Mouse (Mus musculus) midbrain, embryonic 12.5 days (tissue): Measurements from ENCODE around the gene Ociad2. TPM values are rescaled to one million over a fixed set of nuclear protein-coding genes. Genes with fewer than 3 reads are reported as not detected.

Experiments
- ATAC-seq: fragments of 200-750 bp; cut with Nextera tagmentation; 2 replicates; pipeline ENCODE4 v1.8.0; 2017; ENCODE audit warnings: low read depth, moderate TSS enrichment, moderate library complexity; ENCODE audit not compliant: low FRiP score
- H3K27ac ChIP-seq: fragments of 300-500 bp; sonication (generic); replicated peaks from 2 replicates; pipeline ENCODE4 v1.5.1; 2016; ENCODE audit warnings: mild to moderate bottlenecking
- H3K27me3 ChIP-seq: fragments of 300-500 bp; sonication (generic); 2 replicates; pipeline ENCODE4 v1.6.1; 2016; ENCODE audit warnings: mild to moderate bottlenecking
- H3K36me3 ChIP-seq: fragments of 300-500 bp; sonication (generic); 2 replicates; pipeline ENCODE4 v1.6.1; 2016
- H3K4me1 ChIP-seq: fragments of 300-500 bp; sonication (generic); 2 replicates; pipeline ENCODE4 v1.6.1; 2016
- H3K4me2 ChIP-seq: fragments of 300-500 bp; sonication (generic); replicated peaks from 2 replicates; pipeline ENCODE4 v1.6.1; 2016; ENCODE audit warnings: mild to moderate bottlenecking, moderate library complexity
- H3K4me3 ChIP-seq: fragments of 300-500 bp; sonication (generic); 2 replicates; pipeline ENCODE4 v1.5.1; 2016; ENCODE audit warnings: mild to moderate bottlenecking
- H3K9ac ChIP-seq: fragments of 300-500 bp; sonication (generic); replicated peaks from 2 replicates; pipeline ENCODE4 v1.6.1; 2016; ENCODE audit warnings: mild to moderate bottlenecking, moderate library complexity
- H3K9me3 ChIP-seq: fragments of 300-500 bp; sonication (generic); 2 replicates; pipeline ENCODE4 v1.6.1; 2016; ENCODE audit warnings: mild to moderate bottlenecking
- WGBS: fragments of 180-500 bp; shearing (Covaris S2); methylation state at CpG from one replicate; pipeline ENCODE4 v1.1.7; 2016; 5-methylcytosine and 5-hydroxymethylcytosine counted together
- polyA plus RNA-seq: library from polyadenylated mRNA; unstranded; fragments of >200 nt; fragmentation: Nextera tagmentation; extraction: Ambion mirVana; gene quantifications from 2 replicates; pipeline ENCODE4 v1.2.1, GENCODE M21; 2016

The Ociad2 gene
- polyA plus RNA-seq, 1 experiment from 2014 or later = 16.5 TPM

DNA sequence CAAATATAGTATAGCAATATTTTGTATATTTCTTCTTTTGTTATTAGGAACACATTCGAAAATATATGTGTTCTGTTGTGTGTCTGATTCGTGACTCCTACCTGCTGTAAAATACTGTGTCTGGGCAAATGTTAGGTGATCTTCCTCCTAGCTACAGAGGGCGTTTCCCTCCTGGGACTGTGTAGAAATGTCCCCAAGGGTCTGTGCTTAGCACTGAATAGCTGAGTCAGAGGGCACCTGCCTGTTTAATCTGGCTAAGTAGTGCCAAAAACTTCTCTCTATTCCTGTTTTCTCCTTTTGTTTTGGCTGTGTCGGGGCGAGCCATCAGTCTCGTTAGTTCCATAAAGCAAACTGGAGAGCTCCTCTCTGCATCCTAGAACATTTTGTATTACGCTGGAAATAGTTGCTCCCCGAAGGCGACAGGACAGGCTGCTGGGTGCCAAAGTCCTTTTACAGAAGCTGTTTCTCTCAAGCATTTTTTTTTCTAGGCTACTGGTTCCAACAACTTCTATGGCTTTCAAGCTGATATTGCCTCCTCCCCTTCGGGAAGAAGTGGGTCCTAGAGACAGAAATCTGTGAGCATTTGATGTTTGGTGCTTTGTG, 28.1 kb upstream of the Ociad2 start:
- WGBS = 76% methylated on average over 10 of the region's 10 CpGs
- ATAC-seq = no peak

DNA sequence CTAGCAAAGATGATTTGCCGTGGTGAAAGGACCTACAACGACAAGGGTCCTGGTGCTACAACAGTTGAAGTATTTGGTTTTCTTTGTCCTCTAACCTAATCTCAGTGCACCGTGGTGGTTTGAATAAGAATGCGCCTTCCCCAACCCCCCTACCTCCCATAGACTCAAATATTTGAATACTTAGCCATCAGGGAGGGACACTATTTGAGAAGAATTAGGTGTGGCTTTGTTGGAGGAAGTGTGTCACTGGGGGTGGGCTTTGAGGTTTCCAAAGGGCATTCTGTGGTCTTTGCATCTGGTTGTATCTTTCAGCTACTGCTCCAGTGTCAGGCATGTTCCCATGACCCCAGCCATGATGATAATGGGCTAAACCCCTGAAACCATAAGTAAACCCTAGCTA, 27.1 kb upstream of the Ociad2 start:
- ATAC-seq = no peak
- no peaks in the 10 kb centered on the region for H3K4me1 ChIP-seq
- H3K4me3 ChIP-seq = no peak overlapping the region
- H3K4me2 ChIP-seq = no peak overlapping the region
- no peak overlapping the region for H3K27ac ChIP-seq
- H3K36me3 ChIP-seq = no peaks in the 10 kb centered on the region
- H3K9ac ChIP-seq = no peak overlapping the region
- 65% methylated on average over 4 of the region's 4 CpGs for WGBS
- H3K27me3 ChIP-seq = peaks cover 13% of the 10 kb centered on the region
- no peaks in the 10 kb centered on the region for H3K9me3 ChIP-seq

More for the DNA sequence above, 28.1 kb upstream of the Ociad2 start:
- Histone ChIP-seq H3K4me1 (no peaks in the 10 kb centered on the region), H3K27me3 (peaks cover 19% of the 10 kb centered on the region), H3K9me3 (no peaks in the 10 kb centered on the region), H3K9ac (no peak overlapping the region), H3K36me3 (no peaks in the 10 kb centered on the region), H3K27ac (no peak overlapping the region), H3K4me2 (no peak overlapping the region), H3K4me3 (no peak overlapping the region)

DNA sequence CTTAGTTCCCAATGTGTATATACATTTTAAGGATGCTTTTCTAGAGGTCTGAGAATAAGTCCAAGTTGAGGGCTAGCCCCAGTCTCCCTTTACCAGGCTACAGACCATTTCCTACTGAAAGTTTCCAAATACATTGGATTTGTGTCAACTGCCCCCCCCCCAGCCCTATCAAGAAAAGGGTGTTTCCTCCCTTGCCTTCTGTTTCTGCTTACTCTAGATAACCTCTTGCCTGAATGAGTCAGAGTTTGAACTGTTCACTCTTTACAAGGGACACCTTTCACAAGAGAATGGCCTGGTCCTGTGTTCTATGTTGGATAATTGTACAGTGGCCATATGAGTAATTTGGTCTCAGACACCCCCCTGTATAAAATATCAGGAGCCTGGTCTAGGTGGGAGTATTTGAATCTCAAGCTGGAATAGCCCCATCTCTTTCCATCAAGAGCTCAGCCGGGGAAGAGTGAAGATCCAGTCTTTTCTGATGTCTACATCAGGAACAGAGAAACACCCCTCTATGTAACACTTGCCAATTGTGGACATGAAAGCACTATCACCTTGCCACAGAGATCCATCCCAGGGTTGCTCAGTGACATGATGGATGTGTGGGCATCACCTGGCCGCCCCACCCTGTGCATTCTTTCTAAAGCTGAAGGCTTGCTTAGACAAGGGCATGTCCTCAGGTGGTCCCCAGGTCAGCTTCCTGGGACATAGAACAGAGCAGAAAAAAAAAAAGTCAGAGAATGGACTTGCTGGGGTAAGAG, 23.5 kb upstream of the Ociad2 start:
- 93% methylated on average over 2 of the region's 2 CpGs for WGBS

DNA sequence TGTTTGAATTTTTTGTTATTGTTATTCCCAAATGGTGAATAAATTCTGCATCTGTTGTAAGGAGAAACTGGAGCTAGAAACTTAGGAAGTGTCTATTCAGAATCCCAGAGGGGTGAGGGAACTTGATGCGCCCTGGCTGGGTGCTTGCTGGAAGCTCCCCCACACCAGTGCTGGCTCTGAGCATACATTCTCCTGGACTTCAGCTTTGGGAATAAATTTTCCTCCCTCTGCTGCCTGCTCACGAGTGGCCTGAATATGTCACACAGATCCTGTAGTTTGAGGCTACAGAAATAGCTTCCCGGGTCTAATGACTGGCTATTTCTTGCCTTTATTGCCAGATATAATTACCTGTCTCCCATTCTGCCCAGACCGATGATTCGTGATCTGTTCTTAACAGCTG, 22.0 kb upstream of the Ociad2 start:
- Histone ChIP-seq H3K9me3 (no peaks in the 10 kb centered on the region), H3K4me2 (no peak overlapping the region), H3K36me3 (no peaks in the 10 kb centered on the region), H3K4me1 (no peaks in the 10 kb centered on the region; the same call in 1 of the 2 replicates), H3K27me3 (0 out of 2 replicates have a peak, but pooled peaks cover 5% of the 10 kb centered on the region), H3K4me3 (no peak overlapping the region), H3K27ac (no peak overlapping the region), H3K9ac (no peak overlapping the region)
- no peak for ATAC-seq
- WGBS = 86% methylated on average over 5 of the region's 5 CpGs

More for the DNA sequence above, 23.5 kb upstream of the Ociad2 start:
- 0 out of 2 replicates have a peak, but pooled peaks cover 7% of the 10 kb centered on the region for H3K27me3 ChIP-seq
- H3K27ac ChIP-seq = no peak overlapping the region
- H3K9ac ChIP-seq = no peak overlapping the region
- H3K4me1 ChIP-seq = no peaks in the 10 kb centered on the region; the same call in 1 of the 2 replicates
- no peak overlapping the region for H3K4me3 ChIP-seq
- H3K9me3 ChIP-seq = no peaks in the 10 kb centered on the region
- H3K4me2 ChIP-seq = no peak overlapping the region
- ATAC-seq = no peak
- H3K36me3 ChIP-seq = no peaks in the 10 kb centered on the region

DNA sequence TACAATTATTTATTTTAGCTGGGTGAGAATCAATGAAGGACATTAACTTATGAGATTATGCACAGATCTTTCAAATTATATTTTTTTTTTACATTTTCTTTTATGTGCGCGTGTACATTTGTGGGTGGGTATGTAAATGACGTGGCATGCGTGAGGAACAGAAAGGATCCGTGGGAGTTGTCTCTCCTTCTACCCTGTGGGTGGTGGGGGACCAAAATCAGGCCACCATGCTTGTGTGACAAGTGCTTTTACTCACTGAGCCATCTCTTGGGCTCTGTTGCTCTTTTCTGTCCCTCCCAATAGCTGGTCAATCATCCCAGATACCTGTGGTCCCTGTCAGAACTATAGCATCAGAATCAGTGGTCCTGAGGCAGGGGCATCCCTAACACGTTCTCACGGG, 21.5 kb upstream of the Ociad2 start:
- no peak overlapping the region for H3K9ac ChIP-seq
- no peaks in the 10 kb centered on the region; the same call in 1 of the 2 replicates for H3K4me1 ChIP-seq
- WGBS = 85% methylated on average over 7 of the region's 7 CpGs
- H3K4me2 ChIP-seq = no peak overlapping the region
- H3K4me3 ChIP-seq = no peak overlapping the region
- H3K36me3 ChIP-seq = no peaks in the 10 kb centered on the region
- no peak overlapping the region for H3K27ac ChIP-seq
- ATAC-seq = no peak
- 0 out of 2 replicates have a peak, but pooled peaks cover 5% of the 10 kb centered on the region for H3K27me3 ChIP-seq
- H3K9me3 ChIP-seq = no peaks in the 10 kb centered on the region

DNA sequence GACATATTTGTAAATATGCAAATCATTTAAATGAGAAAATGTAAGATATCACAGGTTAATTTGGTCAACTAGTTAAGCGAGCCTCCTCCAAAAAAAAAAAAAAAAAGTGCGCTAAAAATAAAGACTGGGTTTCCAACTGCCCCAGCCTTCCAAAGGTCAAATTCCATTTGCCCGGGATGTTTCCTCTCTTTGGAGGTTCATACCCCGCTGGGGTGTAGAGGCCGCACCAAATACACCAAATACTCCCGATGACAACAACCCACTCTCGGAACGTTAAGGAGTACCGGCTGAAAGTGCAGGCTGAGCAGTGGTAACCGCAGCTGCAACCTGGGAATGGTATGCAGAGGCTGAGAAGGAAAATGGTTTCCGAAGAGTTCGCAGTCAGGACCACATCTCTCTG, 19.4 kb upstream of the Ociad2 start:
- Histone ChIP-seq H3K27ac (no peak overlapping the region), H3K36me3 (no peaks in the 10 kb centered on the region), H3K9me3 (no peaks in the 10 kb centered on the region), H3K4me3 (no peak overlapping the region), H3K4me1 (no peaks in the 10 kb centered on the region; the same call in 1 of the 2 replicates), H3K27me3 (0 out of 2 replicates have a peak, but pooled peaks cover 5% of the 10 kb centered on the region), H3K4me2 (peak overlapping the region; percentile 25; the same call in 1 of the 2 replicates), H3K9ac (no peak overlapping the region)
- WGBS = 31% methylated on average over 12 of the region's 12 CpGs
- ATAC-seq = no peak

DNA sequence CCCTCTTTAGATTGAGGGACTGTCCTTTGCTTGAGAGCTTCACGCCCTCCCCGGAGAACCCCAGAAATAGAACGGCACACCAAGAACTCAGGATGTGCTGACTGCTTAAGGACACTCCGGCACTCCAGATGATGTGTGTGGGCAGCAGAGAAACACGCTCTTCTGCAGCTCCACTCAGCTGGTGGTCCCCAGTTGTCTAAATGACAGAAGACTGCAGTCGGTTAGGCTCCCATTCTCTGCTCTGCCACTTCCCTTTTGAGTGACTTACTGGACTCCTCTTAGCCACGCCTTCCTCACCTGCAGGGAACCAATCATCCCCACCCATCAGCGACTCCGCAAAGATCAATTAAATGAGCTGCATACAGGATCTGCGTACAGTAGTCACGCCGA, 18.9 kb upstream of the Ociad2 start:
- ATAC-seq = no peak
- 0 out of 2 replicates have a peak, but pooled peaks cover 5% of the 10 kb centered on the region for H3K27me3 ChIP-seq

DNA sequence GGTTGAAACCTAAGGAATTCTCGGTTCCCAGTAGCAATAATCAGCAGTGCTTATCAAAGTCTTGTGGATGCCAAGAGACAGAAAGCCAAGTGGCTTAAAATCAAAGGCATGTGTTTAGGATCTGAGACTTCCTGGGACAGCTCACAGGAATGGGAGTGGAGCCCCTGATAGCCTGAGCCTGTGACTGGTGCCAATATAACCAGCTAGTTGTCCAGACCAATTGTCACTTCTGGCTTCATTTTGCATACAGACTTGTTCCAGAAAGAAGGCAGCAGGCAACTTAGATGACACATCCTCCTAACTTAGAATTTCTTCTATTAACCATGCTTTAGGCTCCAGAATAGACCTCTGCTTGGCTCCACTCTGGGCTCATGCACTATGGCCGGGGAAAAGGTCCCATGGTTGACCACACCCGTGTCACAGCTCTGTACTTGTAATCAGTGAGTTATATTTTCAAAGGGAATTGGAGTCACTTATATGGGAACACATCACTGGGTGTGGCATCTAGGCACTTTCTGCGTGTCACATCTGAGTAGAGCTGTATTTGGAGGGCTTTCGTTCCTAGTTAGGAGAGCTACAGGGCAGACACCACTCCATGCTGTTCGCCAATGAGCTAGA, 18.4 kb upstream of the Ociad2 start:
- whole genome bisulfite sequencing = 84% methylated on average over 6 of the region's 6 CpGs
- no peak overlapping the region for H3K4me2 ChIP-seq
- no peaks in the 10 kb centered on the region for H3K36me3 ChIP-seq
- H3K27ac ChIP-seq = no peak overlapping the region
- no peak overlapping the region for H3K9ac ChIP-seq
- peaks cover 4% of the 10 kb centered on the region for H3K4me1 ChIP-seq
- H3K4me3 ChIP-seq = no peak overlapping the region
- no peaks in the 10 kb centered on the region for H3K9me3 ChIP-seq
- 0 out of 2 replicates have a peak, but pooled peaks cover 5% of the 10 kb centered on the region for H3K27me3 ChIP-seq
- no peak for ATAC-seq

More for the DNA sequence above, 18.9 kb upstream of the Ociad2 start:
- Histone ChIP-seq H3K4me2 (peak overlapping the region; percentile 25; the same call in 1 of the 2 replicates), H3K9ac (no peak overlapping the region), H3K36me3 (no peaks in the 10 kb centered on the region), H3K27ac (no peak overlapping the region), H3K4me1 (no peaks in the 10 kb centered on the region; the same call in 1 of the 2 replicates), H3K9me3 (no peaks in the 10 kb centered on the region), H3K4me3 (no peak overlapping the region)
- 39% methylated on average over 12 of the region's 12 CpGs for WGBS

DNA sequence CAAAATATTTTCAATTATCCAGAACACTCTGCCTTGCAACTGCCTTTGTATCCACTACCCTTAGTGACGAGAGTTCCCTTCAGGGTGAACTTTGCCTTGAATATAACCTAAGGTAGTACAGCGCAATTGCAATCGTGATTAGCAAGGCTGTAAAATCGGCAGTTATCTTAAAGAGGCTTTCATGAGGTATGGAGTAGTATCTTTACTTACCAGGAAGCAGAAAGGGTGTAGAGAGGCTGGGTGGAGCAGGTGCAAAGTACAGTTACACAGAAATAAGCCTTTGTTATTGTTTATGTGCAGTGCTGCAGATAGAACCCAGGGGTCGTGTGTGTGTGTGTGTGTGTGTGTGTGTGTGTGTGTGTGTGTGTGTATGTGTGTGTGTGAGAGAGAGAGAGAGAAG, 14.6 kb upstream of the Ociad2 start:
- no peaks in the 10 kb centered on the region for H3K9me3 ChIP-seq
- H3K4me3 ChIP-seq = no peak overlapping the region
- H3K4me1 ChIP-seq = peaks cover 8% of the 10 kb centered on the region
- H3K36me3 ChIP-seq = no peaks in the 10 kb centered on the region
- H3K4me2 ChIP-seq = no peak overlapping the region
- H3K9ac ChIP-seq = no peak overlapping the region
- 0 out of 2 replicates have a peak, but pooled peaks cover 5% of the 10 kb centered on the region for H3K27me3 ChIP-seq
- 83% methylated on average over 5 of the region's 5 CpGs for WGBS
- no peak for ATAC-seq
- H3K27ac ChIP-seq = no peak overlapping the region

DNA sequence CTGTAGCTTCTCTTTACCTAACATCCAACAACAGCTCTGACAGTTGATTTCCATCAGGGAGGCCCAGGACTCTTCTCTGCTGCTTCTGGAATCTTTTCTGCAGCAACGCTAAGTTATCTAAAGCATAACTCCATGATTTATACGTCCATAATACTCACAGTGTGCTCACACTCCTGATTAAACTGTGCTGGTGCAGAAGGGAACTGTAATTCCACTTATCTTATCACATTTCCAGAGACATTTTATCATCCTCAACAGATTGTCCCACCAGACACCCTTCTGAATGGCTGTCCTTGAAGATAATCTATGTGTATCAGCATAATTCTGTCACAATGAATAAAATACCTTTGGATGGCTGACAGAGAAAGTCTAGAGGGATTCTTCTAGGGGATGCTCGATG, 13.2 kb upstream of the Ociad2 start:
- WGBS = 57% methylated on average over 3 of the region's 3 CpGs
- 0 out of 2 replicates have a peak overlapping the region, but pooled peaks have one; percentile 46 for H3K27ac ChIP-seq

DNA sequence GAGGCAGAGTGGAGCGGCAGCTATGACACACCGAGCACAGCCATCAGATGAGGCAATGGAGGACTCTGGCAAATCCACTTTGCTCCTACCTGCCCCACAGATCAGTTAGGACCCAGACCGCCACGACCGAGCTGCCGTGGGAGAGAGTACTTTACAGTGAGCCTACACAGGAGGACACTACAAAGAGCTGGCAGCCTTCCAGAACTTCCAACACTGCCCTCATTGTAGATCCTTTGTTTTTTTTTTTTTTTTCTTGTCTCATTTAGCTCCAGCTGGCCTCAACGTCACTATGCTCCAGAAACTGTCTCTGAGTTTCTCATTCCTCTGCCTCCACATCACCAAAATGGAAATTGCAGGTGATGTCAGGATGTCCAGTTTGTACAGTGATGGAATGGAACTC, 12.7 kb upstream of the Ociad2 start:
- H3K27ac ChIP-seq = no peak overlapping the region
- peaks cover 8% of the 10 kb centered on the region for H3K4me1 ChIP-seq
- H3K27me3 ChIP-seq = no peaks in the 10 kb centered on the region
- H3K36me3 ChIP-seq = no peaks in the 10 kb centered on the region
- H3K4me3 ChIP-seq = no peak overlapping the region
- no peak overlapping the region for H3K4me2 ChIP-seq
- H3K9me3 ChIP-seq = no peaks in the 10 kb centered on the region
- 66% methylated on average over 7 of the region's 7 CpGs for WGBS
- no peak overlapping the region for H3K9ac ChIP-seq
- no peak for ATAC-seq

More for the DNA sequence above, 13.2 kb upstream of the Ociad2 start:
- no peak overlapping the region for H3K9ac ChIP-seq
- no peaks in the 10 kb centered on the region for H3K9me3 ChIP-seq
- no peaks in the 10 kb centered on the region for H3K27me3 ChIP-seq
- H3K4me1 ChIP-seq = peaks cover 8% of the 10 kb centered on the region
- no peak overlapping the region for H3K4me2 ChIP-seq
- H3K4me3 ChIP-seq = no peak overlapping the region
- ATAC-seq = no peak
- H3K36me3 ChIP-seq = no peaks in the 10 kb centered on the region

DNA sequence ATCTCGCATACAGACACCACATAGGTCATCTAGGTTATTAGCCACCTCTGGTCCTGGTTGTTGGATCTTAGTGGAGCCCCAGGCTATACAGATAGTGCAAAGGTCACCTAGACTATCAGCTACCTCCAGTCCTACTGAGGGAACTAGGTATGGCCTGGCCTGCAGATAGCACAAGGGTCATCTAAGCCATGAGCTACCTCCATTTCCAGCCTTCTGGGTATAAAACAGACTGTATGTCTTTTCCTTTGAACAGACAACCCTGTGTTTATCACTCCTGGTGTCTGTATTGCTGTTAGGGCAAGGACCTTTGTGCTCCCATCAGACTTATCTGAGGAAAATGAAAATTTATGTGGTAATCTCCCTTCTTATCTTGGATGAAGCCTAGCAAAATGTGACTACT, 11.0 kb upstream of the Ociad2 start:
- no peak for ATAC-seq
- H3K27ac ChIP-seq = no peak overlapping the region

More for the DNA sequence above, 11.0 kb upstream of the Ociad2 start:
- Histone ChIP-seq H3K4me1 (peaks cover 8% of the 10 kb centered on the region), H3K9me3 (no peaks in the 10 kb centered on the region), H3K4me3 (no peak overlapping the region), H3K27me3 (0 out of 2 replicates have a peak, but pooled peaks cover 2% of the 10 kb centered on the region), H3K4me2 (no peak overlapping the region), H3K9ac (no peak overlapping the region), H3K36me3 (no peaks in the 10 kb centered on the region)
- WGBS = 95% methylated on average over 1 of the region's 1 CpGs
